Mouse (Mus musculus) cerebellum, adult 11 months (tissue): ENCODE results near the gene Mapkapk5.
"Not testable (repeated sequence)": the region's sequence is repeated elsewhere in the genome, so short reads cannot be mapped to it uniquely, and the experiment has no call there.

Experiments used
- DNase-seq: peaks from one replicate; pipeline ENCODE4 v3.0.0; 2022

Mapkapk5 gene

GRCm38 (mm10) chr5:121562436-121562835 lies 16.7 kb upstream of the Mapkapk5 start:
- DNase-seq: no peak

- no peak for DNase-seq
Measured at GRCm38 (mm10) chr5:121549196-121549595, 3.5 kb upstream of the Mapkapk5 start.

- no peak for DNase-seq
Measured at GRCm38 (mm10) chr5:121547084-121547483, 1.4 kb upstream of the Mapkapk5 start.

GRCm38 (mm10) chr5:121546530-121546895 lies 808 bp upstream of the Mapkapk5 start:
- peak; percentile 23 for DNase-seq

GRCm38 (mm10) chr5:121544910-121545792 lies 554 bp downstream of the Mapkapk5 start, which contains the start of the genes Adam1a and Gm42878:
Gene Adam1a (minus strand): TSS chr5:121545482.
Gene Gm42878 (minus strand): TSS chr5:121545482.
- no peak for DNase-seq

- DNase-seq: no peak
Measured at GRCm38 (mm10) chr5:121543370-121543769, 2.3 kb downstream of the Mapkapk5 start.

GRCm38 (mm10) chr5:121541235-121541634 lies 4.5 kb downstream of the Mapkapk5 start:
- no peak for DNase-seq

- DNase-seq: no peak
Measured at GRCm38 (mm10) chr5:121540066-121540465, 5.6 kb downstream of the Mapkapk5 start.

- no peak for DNase-seq
Measured at GRCm38 (mm10) chr5:121537588-121537987, 8.1 kb downstream of the Mapkapk5 start.

- DNase-seq: no peak
Measured at GRCm38 (mm10) chr5:121536921-121537555, 8.7 kb downstream of the Mapkapk5 start.

GRCm38 (mm10) chr5:121535116-121535515 lies 10.6 kb downstream of the Mapkapk5 start:
- DNase-seq: no peak

GRCm38 (mm10) chr5:121534521-121534920 lies 11.2 kb downstream of the Mapkapk5 start:
- DNase-seq: no peak

- no peak for DNase-seq
Measured at GRCm38 (mm10) chr5:121526961-121527360, 18.7 kb downstream of the Mapkapk5 start.

GRCm38 (mm10) chr5:121526526-121526925 lies 19.2 kb downstream of the Mapkapk5 start:
- no peak for DNase-seq

GRCm38 (mm10) chr5:121525774-121526450 lies 19.8 kb downstream of the Mapkapk5 start:
- no peak for DNase-seq

- DNase-seq: not testable (repeated sequence)
Measured at GRCm38 (mm10) chr5:121519758-121520157, 25.9 kb downstream of the Mapkapk5 start.

- no peak for DNase-seq
Measured at GRCm38 (mm10) chr5:121518983-121519382, 26.7 kb downstream of the Mapkapk5 start.

GRCm38 (mm10) chr5:121510009-121510408 lies 35.7 kb downstream of the Mapkapk5 start:
- no peak for DNase-seq

- no peak for DNase-seq
Measured at GRCm38 (mm10) chr5:121506846-121507245, 38.9 kb downstream of the Mapkapk5 start.

- no peak for DNase-seq
Measured at GRCm38 (mm10) chr5:121503231-121503630, 42.5 kb downstream of the Mapkapk5 start, which contains the start of gene Adam1b. Gene Adam1b (minus strand): TSS chr5:121503435.

GRCm38 (mm10) chr5:121501424-121501996 lies 44.2 kb downstream of the Mapkapk5 start:
- not testable (repeated sequence) for DNase-seq

GRCm38 (mm10) chr5:121500719-121501118 lies 45.0 kb downstream of the Mapkapk5 start:
- DNase-seq: no peak

- no peak for DNase-seq
Measured at GRCm38 (mm10) chr5:121493305-121493704, 52.4 kb downstream of the Mapkapk5 start.
